Mouse (Mus musculus) T-helper 2 cell (primary cell): ENCODE results near the gene Sez6.

ENCODE experiments used
- in situ Hi-C: fragments of 300-600 bp; cut with MboI, MseI; formaldehyde crosslinking; loops from one replicate; pipeline ENCODE4 v1.15.1; 2025; ENCODE audit warnings: high pct_unique_total_duplicates

Sez6 gene

DNA sequence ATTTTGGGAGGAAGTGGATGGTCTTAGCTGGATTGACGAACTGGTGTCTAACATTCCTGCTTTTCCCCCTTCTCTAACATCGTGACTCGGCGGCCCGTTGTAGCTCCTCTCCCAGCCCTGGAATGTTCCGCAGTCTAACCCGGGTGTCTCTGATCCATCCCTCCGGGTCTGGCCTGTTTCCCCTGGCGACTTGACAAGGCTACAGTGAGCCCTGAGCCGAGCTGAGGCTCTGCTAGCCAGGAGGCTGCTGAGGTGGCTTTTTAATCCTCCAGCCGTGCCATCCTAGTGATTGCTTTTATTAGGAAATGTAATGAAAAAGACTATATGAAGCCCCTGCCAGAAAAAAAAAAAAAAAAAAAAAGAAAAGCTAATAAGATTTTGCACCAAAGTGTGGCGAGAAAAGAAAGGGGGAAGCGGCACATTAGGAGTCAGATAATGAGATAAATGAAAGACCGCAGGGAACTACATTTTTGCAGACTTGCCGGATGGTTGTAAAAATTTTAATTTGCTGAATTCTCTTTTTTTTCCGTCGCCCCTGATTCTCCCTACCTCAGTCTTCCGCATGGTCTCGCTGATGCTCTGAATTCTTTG is 24.4 kb upstream of the Sez6 start:
- in situ Hi-C loops = no loop called here

DNA sequence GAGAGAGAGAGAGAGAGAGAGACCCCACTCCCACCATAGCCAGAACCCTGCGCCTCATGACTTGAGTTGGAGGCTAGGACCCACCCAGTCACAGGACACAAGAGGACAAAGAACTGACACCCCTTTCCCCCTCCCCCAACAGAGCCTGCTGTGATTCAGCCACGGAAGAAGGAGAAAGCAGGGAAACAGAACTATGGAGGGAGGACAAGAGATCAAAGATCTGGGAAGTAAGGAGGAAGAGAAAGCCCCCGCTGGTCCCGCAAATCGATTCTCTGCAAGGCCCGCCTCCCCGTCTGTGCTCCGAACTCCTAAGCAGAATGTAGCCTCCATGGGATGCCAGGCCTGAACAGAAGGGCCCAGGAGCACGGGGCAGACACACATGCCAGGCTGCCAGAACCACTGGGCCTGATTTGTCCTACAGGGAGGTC is 23.8 kb upstream of the Sez6 start:
- in situ Hi-C loops = no loop called here

GRCm38 (mm10) chr11:77908468-77908867 is 22.1 kb upstream of the Sez6 start:
- in situ Hi-C loops = no loop called here

DNA sequence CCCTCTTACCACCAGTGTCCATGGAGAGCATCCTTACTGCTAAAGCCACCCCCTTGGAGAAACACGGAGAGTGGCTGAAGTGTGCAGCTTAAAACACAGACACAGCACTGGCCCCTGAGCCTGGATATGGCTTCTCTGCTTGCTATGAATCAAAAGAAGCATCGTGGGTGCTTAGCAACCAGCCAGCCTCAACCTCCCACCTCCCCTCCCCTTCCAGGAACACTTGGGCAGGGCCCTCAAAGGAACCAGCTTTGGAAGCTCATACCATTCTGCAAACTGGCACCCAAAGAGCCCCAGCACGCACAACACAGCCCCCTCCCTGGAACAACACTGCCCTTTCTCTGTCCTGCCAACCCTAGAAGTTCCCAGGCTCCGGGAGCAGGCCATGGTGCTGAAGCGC is 21.2 kb upstream of the Sez6 start:
- in situ Hi-C loops = no loop called here

DNA sequence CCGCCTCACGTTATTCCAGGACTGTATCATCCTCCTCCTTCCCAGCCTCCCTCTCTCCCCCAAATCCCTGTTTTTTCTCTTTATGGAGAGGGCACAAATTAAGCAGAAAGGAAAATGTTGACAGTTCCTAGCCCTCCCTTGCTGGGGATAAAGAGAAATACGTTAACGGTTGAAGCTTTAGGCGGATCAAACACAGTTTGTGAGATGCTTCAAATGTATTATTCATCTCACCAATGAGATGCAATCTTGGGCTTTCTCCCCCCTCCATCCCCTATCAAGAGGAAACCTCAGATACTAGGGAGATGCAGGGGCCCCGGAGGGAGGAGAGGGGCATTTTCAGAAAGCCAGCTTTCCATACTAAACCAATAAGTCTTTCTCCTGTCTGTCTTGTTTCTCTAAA is 20.8 kb upstream of the Sez6 start:
- in situ Hi-C loops = no loop called here

- in situ Hi-C loops = no loop called here
Observed at GRCm38 (mm10) chr11:77913505-77913904, 17.1 kb upstream of the Sez6 start.

- in situ Hi-C loops = no loop called here
Observed at GRCm38 (mm10) chr11:77914598-77915260, 15.9 kb upstream of the Sez6 start.

GRCm38 (mm10) chr11:77916741-77917140 is 13.9 kb upstream of the Sez6 start:
- in situ Hi-C loops = no loop called here

DNA sequence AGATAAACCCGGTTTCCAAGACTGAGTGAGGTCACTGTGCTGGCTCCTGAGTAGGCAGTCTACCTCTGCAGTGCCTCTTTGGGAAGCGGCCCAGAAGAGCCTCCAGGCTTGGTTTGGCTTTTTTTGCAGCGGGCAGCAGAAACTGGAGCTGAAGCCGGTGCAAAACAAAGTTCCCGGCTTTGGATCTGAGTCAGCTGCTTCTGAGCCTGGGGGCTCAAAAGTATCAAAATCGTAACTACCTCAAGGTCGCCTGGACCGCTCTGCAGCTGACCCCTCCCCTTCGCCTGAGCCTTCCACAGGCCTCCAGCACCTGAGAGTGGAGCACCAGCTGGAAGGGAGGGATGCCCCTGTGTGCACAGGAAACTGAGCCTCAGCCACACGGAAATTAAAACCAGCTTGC is 13.4 kb upstream of the Sez6 start:
- in situ Hi-C loops = no loop called here

- in situ Hi-C loops = no loop called here
Observed at GRCm38 (mm10) chr11:77923285-77923684, 7.3 kb upstream of the Sez6 start.

DNA sequence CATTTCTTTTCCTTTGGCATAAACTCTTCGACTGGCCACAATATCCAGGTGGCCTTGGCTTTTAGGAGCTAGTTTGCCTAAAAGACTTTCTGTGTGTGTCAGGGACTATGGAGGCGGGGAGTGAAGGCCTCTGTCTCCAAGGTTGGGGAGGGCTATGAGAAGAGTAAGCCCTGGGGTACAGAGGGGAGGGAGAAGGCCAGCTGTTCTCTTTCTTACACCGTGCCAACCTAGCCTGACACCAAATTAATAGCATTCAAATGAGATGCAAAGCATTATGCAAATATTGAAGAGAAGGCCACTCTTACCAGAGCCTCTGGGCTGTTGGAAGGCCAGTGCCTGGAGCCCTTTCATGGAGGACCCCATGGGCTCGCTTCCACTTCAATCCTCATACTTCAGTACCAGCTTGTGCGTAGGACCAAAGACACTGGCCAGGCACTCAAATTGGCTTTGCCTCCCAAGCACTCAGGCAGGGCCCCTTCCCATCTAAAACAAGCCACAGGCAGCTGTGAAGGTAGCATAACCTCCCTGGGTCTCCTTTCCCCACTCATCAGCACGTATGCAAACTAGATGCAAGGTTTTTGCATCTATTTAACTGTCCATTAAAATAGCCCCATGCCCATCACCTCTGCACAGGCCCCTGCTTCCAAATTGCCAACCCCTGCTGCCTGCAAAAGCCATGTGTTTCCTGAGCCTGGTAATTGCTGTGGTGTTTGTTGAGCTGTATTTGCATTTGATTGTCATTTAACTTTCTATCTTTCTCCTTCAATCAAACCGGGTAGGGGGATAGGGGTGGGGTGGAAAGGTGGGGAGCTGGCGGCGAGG is 4.6 kb upstream of the Sez6 start:
- in situ Hi-C loops = no loop called here

GRCm38 (mm10) chr11:77926666-77927065 is 3.9 kb upstream of the Sez6 start:
- in situ Hi-C loops = no loop called here

GRCm38 (mm10) chr11:77927837-77928236 is 2.8 kb upstream of the Sez6 start:
- in situ Hi-C loops = no loop called here

- in situ Hi-C loops = no loop called here
Observed at GRCm38 (mm10) chr11:77931541-77932433, 1.2 kb downstream of the Sez6 start.

DNA sequence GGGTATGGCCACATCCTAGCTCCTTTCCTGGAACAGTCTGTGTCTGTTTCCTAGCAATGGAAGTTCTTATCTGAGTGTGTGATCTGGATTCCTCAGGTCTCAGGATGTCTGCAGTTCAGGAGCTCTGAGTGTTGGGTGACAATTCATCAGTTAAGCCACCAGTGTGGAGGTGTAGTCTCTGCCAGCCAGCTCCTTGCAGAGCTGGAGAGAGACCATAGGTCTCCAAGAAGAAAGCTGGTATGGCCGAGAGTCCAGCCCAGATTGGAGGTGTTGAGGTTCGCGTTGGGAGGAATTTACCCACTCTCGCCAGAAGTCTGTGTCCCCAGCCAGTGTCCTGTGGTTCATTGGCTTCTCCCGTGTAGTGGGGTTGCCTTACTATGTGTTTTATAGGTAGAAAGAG is 2.0 kb downstream of the Sez6 start:
- in situ Hi-C loops = no loop called here

GRCm38 (mm10) chr11:77934111-77934521 is 3.5 kb downstream of the Sez6 start:
- in situ Hi-C loops = no loop called here

GRCm38 (mm10) chr11:77934568-77935311 is 4.1 kb downstream of the Sez6 start:
- in situ Hi-C loops = no loop called here

DNA sequence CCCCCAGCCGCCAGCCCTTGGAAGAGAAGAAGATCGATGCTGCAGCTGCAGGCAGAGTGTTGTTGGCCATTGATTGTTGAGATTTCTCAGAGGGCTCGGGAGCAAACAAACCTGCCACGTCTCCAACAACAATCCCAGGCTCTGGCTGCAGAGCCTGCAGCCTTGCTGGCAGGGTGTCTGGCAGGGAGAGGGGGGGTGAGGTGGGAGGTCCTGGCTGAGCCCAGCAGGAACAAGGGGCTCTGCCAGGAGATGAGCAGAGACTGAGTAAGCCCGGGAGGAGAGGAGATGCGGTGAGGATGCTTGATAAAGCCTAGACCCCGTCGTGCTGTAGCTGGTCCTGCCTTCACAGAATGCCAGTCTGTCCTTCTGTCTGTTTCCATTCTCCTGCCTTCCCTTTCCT is 6.2 kb downstream of the Sez6 start:
- in situ Hi-C loops = no loop called here

DNA sequence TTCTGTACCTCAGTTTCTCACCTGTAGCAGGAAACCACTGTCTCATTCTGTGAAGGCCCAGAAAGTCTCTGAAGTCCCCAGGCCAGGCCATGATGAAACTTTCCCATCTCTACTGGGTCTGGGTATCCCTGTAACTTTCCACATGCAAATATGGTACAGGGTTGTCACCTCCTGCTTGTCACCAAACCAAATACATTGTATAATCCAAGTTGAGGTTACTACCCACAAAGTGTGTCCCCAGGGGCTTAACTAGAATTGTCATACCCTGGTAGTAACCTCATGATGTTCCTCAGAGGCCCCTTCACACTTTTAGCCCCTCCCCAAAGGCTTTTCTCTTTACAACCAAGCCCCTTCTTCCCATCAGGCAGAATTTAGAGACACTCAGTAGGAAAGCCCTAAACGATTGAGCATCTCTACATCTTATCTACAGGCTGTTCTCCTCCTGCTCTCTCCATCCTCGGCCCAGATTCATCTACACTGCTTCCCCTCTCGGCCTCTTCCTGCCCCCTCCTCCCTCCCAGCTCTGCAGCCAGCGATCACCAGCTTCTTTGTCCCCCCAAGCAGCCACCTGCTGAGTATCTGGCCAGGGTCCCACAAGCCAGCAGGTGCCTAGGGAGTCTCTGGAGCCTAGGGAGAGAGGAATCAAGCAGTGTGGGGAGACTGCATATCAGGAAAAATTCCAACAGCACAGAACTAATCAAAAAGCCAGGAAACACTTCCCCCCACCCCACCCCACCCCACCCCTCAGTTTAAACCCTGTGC is 7.2 kb downstream of the Sez6 start:
- in situ Hi-C loops = no loop called here

DNA sequence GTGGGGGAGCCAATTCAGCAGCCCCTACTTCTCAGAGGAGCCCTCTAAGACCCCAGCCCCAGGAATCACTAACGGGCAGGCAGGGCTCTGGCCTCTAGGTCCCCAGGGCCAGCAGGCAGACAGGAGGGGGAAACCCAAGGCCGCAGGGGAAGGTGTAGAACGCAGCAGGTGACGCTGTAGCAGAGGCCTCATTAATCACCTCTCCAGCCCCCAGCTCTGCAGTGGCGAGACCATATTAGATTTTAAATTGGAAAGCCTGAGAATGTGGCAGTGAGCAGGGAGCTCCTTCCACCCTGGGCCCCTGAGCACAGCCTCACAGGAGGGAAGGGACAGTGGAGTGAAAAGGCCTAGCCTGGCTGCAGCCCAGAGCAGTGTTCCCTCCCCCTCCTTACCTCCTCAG is 11.6 kb downstream of the Sez6 start:
- in situ Hi-C loops = no loop called here
